Mouse (Mus musculus) cerebellum, adult 2 months (tissue): ENCODE results near the gene Clcn2.

ENCODE experiments used
- CTCF ChIP-seq: fragments of 200-500 bp; IDR thresholded peaks from 2 replicates; pipeline ENCODE4 v1.5.1; 2011; ENCODE audit warnings: low read depth, mild to moderate bottlenecking, control low read depth, low read length, moderate library complexity, borderline replicate concordance; ENCODE audit not compliant: insufficient read depth
- POLR2A ChIP-seq: fragments of 200-500 bp; IDR thresholded peaks from 2 replicates; pipeline ENCODE4 v1.6.1; 2011; ENCODE audit warnings: low read length, control low read depth, borderline replicate concordance; ENCODE audit not compliant: insufficient read depth

GRCm38 (mm10) chr16:20703699-20704400 lies 13.7 kb downstream of the Clcn2 start:
- no peak for TF ChIP-seq POLR2A
- TF ChIP-seq CTCF, result no peak
